Mouse (Mus musculus) adrenal gland, postnatal 14 days (tissue): ENCODE measurements around the gene Olfr497. TPM values are rescaled to one million over a fixed set of nuclear protein-coding genes. Genes with fewer than 3 reads are reported as not detected.

Experiments
- DNase-seq: peaks from one replicate; pipeline ENCODE4 v3.0.0; 2021; ENCODE audit warnings: mixed read lengths
- long read RNA-seq, 2 experiments: library from polyadenylated mRNA; stranded (forward); transcript quantifications; one replicate each; pipeline ENCODE4 v2.0.0; 2021
- total RNA-seq: library from RNA; stranded (reverse); gene quantifications from 2 replicates; pipeline ENCODE4 v1.2.3, GENCODE M21; 2021

The Olfr497 gene
- total RNA-seq: not detected in 2 replicates
- long read RNA-seq, experiment 1: 0 reads
- long read RNA-seq, experiment 2: 0 reads

DNA sequence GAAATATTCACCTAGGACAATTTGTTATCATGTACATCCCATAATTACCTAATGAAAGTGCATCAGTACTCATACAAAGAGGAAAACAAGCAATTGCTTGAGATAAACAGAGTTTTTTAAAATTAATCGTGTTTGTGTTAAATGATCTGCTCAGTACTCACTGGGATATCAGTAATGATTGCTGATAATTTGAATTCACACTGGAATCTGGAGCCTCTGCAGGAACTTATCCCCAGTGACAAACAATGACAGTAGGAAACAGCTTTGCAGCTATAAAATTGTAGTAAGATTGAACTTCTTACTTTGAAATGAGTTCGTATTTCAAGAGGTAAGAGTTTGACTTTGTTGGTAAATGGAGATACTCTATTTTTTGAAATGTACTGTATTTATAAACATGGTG lies at the start of gene Olfr497:
Gene Olfr497, plus strand, starts transcription at position 301 of the 400 bp plus-strand sequence.
- DNase-seq: no peak

DNA sequence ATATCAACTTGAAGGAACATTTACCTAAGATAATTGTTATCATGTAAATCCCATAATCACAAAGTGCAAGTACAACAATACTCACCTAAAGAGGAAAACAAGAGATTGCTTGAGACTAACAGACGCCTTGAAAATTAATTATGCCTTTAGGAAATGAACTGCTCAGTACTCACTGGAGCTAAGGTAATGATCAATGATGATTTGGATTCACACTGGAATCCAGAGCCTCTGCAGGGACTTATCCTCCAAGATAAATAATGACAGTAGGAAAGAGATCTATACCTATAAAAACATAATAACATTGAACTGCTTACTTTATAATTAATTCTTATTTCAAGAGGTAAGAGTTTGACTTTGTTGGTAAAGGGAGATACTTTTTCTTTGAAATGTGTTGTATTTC lies 27.4 kb upstream of the Olfr497 start, which contains the start of gene Olfr495:
Gene Olfr495, plus strand, starts transcription at position 301 of the 400 bp plus-strand sequence.
- no peak for DNase-seq

DNA sequence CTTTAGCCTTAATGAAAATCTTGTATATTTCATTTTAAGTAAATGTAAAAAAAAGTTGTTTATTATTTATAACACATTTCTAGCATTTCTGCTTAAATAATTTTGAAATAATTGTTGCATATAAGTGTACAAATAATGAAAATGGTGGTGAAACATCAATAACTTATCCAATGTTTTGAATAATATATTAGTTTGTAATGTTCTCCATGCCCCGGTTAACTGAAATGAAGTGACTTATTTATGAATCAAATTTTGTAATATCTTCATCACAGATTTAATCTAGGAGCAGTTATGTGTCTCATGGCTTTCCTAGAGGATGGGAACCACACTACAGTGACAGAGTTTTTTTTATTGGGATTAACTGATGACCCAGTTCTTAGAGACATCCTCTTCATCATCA lies 44.8 kb downstream of the Olfr497 start, which contains the start of gene Olfr498:
Gene Olfr498, plus strand, starts transcription at position 301 of the 400 bp plus-strand sequence.
- DNase-seq: no peak

Other genes with a start within 250 kb of the Olfr497 start
- not detected in 2 replicates for gene Olfr486, start 247.7 kb upstream of the Olfr497 start, total RNA-seq
- gene Olfr487, start 205.8 kb upstream of the Olfr497 start, total RNA-seq: not detected in 2 replicates
- gene Olfr488, start 162.1 kb upstream of the Olfr497 start, total RNA-seq: not detected in 2 replicates
- not detected in 2 replicates for gene Olfr490, start 131.5 kb upstream of the Olfr497 start, total RNA-seq
- not detected in 2 replicates for gene Olfr491, start 107.0 kb upstream of the Olfr497 start, total RNA-seq
- not detected in 2 replicates for gene Olfr492, start 96.7 kb upstream of the Olfr497 start, total RNA-seq
- gene Olfr493, start 73.4 kb upstream of the Olfr497 start, total RNA-seq: not detected in 2 replicates
- not detected in 2 replicates for gene Olfr494, start 55.1 kb upstream of the Olfr497 start, total RNA-seq
- gene Olfr495, start 27.3 kb upstream of the Olfr497 start, total RNA-seq: not detected in 2 replicates
- not detected in 2 replicates for gene Olfr498, start 44.9 kb downstream of the Olfr497 start, total RNA-seq
- gene Olfr502, start 104.6 kb downstream of the Olfr497 start, total RNA-seq: not detected in 2 replicates
- not detected in 2 replicates for gene Olfr503, start 124.1 kb downstream of the Olfr497 start, total RNA-seq
- not detected in 2 replicates for gene Olfr504, start 145.4 kb downstream of the Olfr497 start, total RNA-seq
- not detected in 2 replicates for gene Olfr506, start 190.4 kb downstream of the Olfr497 start, total RNA-seq
- gene Olfr507, start 201.4 kb downstream of the Olfr497 start, total RNA-seq: not detected in 2 replicates
- not detected in 2 replicates for gene Olfr508, start 209.6 kb downstream of the Olfr497 start, total RNA-seq
- gene Olfr509, start 231.5 kb downstream of the Olfr497 start, total RNA-seq: not detected in 2 replicates
- not detected in 2 replicates for gene Olfr510, start 246.0 kb downstream of the Olfr497 start, total RNA-seq